Mouse (Mus musculus): ENCODE results near the gene Slc20a1.

- TF ChIP-seq EP300 (optimal IDR thresholded peaks at IDR 0.05) = no peak
- no peak for TF ChIP-seq CTCF (IDR thresholded peaks at IDR 0.05; ENCODE audit: low read depth)
These were observed 16.2 kb downstream of the Slc20a1 start for GRCm38 (mm10) chr2:129214774-129215173.
